Mouse (Mus musculus): ENCODE data around the gene Ldlrad3. TPM values are rescaled to one million over a fixed set of nuclear protein-coding genes. Genes with fewer than 3 reads are reported as not detected.
A peak's percentile ranks its signal among the peaks of the same experiment; 100 is the strongest.

The Ldlrad3 gene
- polyA plus RNA-seq, 1 experiment from 2014 or later = 20.4 TPM

DNA sequence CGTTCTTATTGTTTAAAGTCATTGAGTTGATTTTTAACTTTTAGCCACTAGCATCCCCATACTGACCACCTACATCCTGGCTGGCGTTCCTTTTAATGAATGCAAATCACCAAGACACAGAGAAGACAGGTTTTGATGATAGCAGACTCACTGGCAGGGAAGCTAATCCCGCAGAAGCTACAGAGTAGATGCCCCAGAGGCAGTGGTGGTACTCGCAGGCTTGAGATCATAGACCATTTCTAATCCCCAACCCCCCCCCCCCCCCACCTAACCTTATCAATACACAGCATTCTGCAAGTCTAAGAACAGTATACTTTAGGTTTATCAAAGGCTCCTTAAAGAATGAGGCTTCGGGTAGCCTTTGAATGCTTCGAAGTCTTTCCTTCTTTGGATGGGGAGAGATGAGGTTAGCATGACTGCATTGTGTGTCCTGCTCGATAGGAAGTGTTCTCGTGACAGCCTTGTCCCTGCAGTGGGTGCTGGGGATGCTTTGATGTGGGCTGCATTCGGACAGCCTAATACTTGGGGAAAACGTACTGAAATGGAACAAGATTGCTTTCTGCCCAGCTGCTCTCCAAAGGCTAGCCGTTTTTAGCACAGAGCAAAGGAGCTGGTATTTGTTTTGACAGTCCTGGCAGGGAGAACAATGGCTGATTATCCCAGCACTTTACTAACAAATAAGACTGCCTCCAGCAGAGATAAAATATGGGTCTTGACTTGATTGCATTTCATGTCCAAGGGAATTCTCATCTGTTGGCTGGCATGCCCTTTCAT lies 37.4 kb upstream of the Ldlrad3 start:
- no peak for ATAC-seq (replicated peaks; ENCODE audit: low FRiP score, low read depth)
- no peak for DNase-seq (ENCODE audit: low spot score)
- WGBS = 33% methylated on average over 11 of the region's 11 CpGs
- H3K4me3 ChIP-seq (replicated peaks; ENCODE audit: low read depth, low read length) = no peak overlapping the region
- no peak for TF ChIP-seq CTCF (IDR thresholded peaks at IDR 0.05; ENCODE audit: low read depth)
- no peaks in the 10 kb centered on the region for H3K27me3 ChIP-seq (ENCODE audit: insufficient read depth, low read length)
- no peaks in the 10 kb centered on the region for H3K9me3 ChIP-seq (replicated peaks; ENCODE audit: low read length)
- H3K27ac ChIP-seq = no peak overlapping the region
- H3K36me3 ChIP-seq (ENCODE audit: insufficient read depth, low read length) = no peaks in the 10 kb centered on the region
- no peaks in the 10 kb centered on the region for H3K4me1 ChIP-seq (replicated peaks; ENCODE audit: insufficient read depth, low read length)
- H3K9ac ChIP-seq (ENCODE audit: low read depth, low read length) = no peak overlapping the region
- H3K4me2 ChIP-seq (ENCODE audit: low read length) = no peak overlapping the region

GRCm38 (mm10) chr2:102222749-102223148 lies 36.6 kb upstream of the Ldlrad3 start:
- Histone ChIP-seq H3K9ac (ENCODE audit: low read depth, low read length) (no peak overlapping the region), H3K36me3 (ENCODE audit: insufficient read depth, low read length) (no peaks in the 10 kb centered on the region), H3K27ac (no peak overlapping the region), H3K4me3 (replicated peaks; ENCODE audit: low read depth, low read length) (no peak overlapping the region), H3K9me3 (replicated peaks; ENCODE audit: low read length) (no peaks in the 10 kb centered on the region), H3K27me3 (ENCODE audit: insufficient read depth, low read length) (no peaks in the 10 kb centered on the region), H3K4me2 (ENCODE audit: low read length) (no peak overlapping the region), H3K4me1 (replicated peaks; ENCODE audit: insufficient read depth, low read length) (no peaks in the 10 kb centered on the region)
- DNase-seq (ENCODE audit: low spot score) (no peak), ATAC-seq (replicated peaks; ENCODE audit: low FRiP score, low read depth) (no peak)
- TF ChIP-seq CTCF (IDR thresholded peaks at IDR 0.05; ENCODE audit: low read depth) = no peak
- 61% methylated on average over 3 of the region's 3 CpGs for WGBS

- H3K27ac ChIP-seq = no peak overlapping the region
- ATAC-seq (replicated peaks; ENCODE audit: low FRiP score, low read depth) (no peak), DNase-seq (ENCODE audit: low spot score) (no peak)
- no peak for TF ChIP-seq CTCF (IDR thresholded peaks at IDR 0.05; ENCODE audit: low read depth)
- H3K4me3 ChIP-seq (replicated peaks; ENCODE audit: low read depth, low read length) = no peak overlapping the region
- H3K4me1 ChIP-seq (replicated peaks; ENCODE audit: insufficient read depth, low read length) = no peaks in the 10 kb centered on the region
- no peaks in the 10 kb centered on the region for H3K27me3 ChIP-seq (ENCODE audit: insufficient read depth, low read length)
- H3K9ac ChIP-seq (ENCODE audit: low read depth, low read length) = no peak overlapping the region
- WGBS = 94% methylated on average over 1 of the region's 1 CpGs
- H3K36me3 ChIP-seq (ENCODE audit: insufficient read depth, low read length) = no peaks in the 10 kb centered on the region
- no peaks in the 10 kb centered on the region for H3K9me3 ChIP-seq (replicated peaks; ENCODE audit: low read length)
- no peak overlapping the region for H3K4me2 ChIP-seq (ENCODE audit: low read length)
Observed at GRCm38 (mm10) chr2:102216817-102217216, 30.6 kb upstream of the Ldlrad3 start.

GRCm38 (mm10) chr2:102212096-102212495 lies 25.9 kb upstream of the Ldlrad3 start:
- no peak overlapping the region for H3K4me3 ChIP-seq (replicated peaks; ENCODE audit: low read depth, low read length)
- H3K4me1 ChIP-seq (replicated peaks; ENCODE audit: insufficient read depth, low read length) = no peaks in the 10 kb centered on the region
- DNase-seq (ENCODE audit: low spot score) (peak; percentile 61), ATAC-seq (replicated peaks; ENCODE audit: low FRiP score, low read depth) (peak; percentile 46; the same call in 1 of the 2 replicates)
- no peaks in the 10 kb centered on the region for H3K27me3 ChIP-seq (ENCODE audit: insufficient read depth, low read length)
- no peak overlapping the region for H3K9ac ChIP-seq (ENCODE audit: low read depth, low read length)
- no peak for TF ChIP-seq CTCF (IDR thresholded peaks at IDR 0.05; ENCODE audit: low read depth)
- no peak overlapping the region for H3K27ac ChIP-seq
- no peaks in the 10 kb centered on the region for H3K9me3 ChIP-seq (replicated peaks; ENCODE audit: low read length)
- whole genome bisulfite sequencing = 13% methylated on average over 4 of the region's 4 CpGs
- no peaks in the 10 kb centered on the region for H3K36me3 ChIP-seq (ENCODE audit: insufficient read depth, low read length)
- no peak overlapping the region for H3K4me2 ChIP-seq (ENCODE audit: low read length)

GRCm38 (mm10) chr2:102205672-102206399 lies 19.7 kb upstream of the Ldlrad3 start:
- H3K27ac ChIP-seq = no peak overlapping the region
- H3K4me2 ChIP-seq (ENCODE audit: low read length) = peak overlapping the region; percentile 37
- H3K9me3 ChIP-seq (replicated peaks; ENCODE audit: low read length) = no peaks in the 10 kb centered on the region
- ATAC-seq (replicated peaks; ENCODE audit: low FRiP score, low read depth) = no peak
- H3K4me1 ChIP-seq (replicated peaks; ENCODE audit: insufficient read depth, low read length) = 0 out of 2 replicates have a peak, but pooled peaks cover 4% of the 10 kb centered on the region
- no peak overlapping the region for H3K9ac ChIP-seq (ENCODE audit: low read depth, low read length)
- no peaks in the 10 kb centered on the region for H3K27me3 ChIP-seq (ENCODE audit: insufficient read depth, low read length)
- no peak for DNase-seq (ENCODE audit: low spot score)
- no peak for TF ChIP-seq CTCF (IDR thresholded peaks at IDR 0.05; ENCODE audit: low read depth)
- WGBS = 6% methylated on average over 14 of the region's 14 CpGs
- H3K36me3 ChIP-seq (ENCODE audit: insufficient read depth, low read length) = no peaks in the 10 kb centered on the region
- no peak overlapping the region for H3K4me3 ChIP-seq (replicated peaks; ENCODE audit: low read depth, low read length)

- Histone ChIP-seq H3K27me3 (ENCODE audit: insufficient read depth, low read length) (no peaks in the 10 kb centered on the region), H3K9me3 (replicated peaks; ENCODE audit: low read length) (no peaks in the 10 kb centered on the region), H3K36me3 (ENCODE audit: insufficient read depth, low read length) (no peaks in the 10 kb centered on the region), H3K27ac (no peak overlapping the region), H3K4me1 (replicated peaks; ENCODE audit: insufficient read depth, low read length) (peaks cover 4% of the 10 kb centered on the region; the same call in 1 of the 2 replicates), H3K4me3 (replicated peaks; ENCODE audit: low read depth, low read length) (no peak overlapping the region), H3K9ac (ENCODE audit: low read depth, low read length) (no peak overlapping the region), H3K4me2 (ENCODE audit: low read length) (no peak overlapping the region)
- no peak for TF ChIP-seq CTCF (IDR thresholded peaks at IDR 0.05; ENCODE audit: low read depth)
- no peak for ATAC-seq (replicated peaks; ENCODE audit: low FRiP score, low read depth)
- no peak for DNase-seq (ENCODE audit: low spot score)
Observed at GRCm38 (mm10) chr2:102203478-102203877, 17.3 kb upstream of the Ldlrad3 start.
